Mouse (Mus musculus): ENCODE measurements around the gene Praf2.

DNA sequence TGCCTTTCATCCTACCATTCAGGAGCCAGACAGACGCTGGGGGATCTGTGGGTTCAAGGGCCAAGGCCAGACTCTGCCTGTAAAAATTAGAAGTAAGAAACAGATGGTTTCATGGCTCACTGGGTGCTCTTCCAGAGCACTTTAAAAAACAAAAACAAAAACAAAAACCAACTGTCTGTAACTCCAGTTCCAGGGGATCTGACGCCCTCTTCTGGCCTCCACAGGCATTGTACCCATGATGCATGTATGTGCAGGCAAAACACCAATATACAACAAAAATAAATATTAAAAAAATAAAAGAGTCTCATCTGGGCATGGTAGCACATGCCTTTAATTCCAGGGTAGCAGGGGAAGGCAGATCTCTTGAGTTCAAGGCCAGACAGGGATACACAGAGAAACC lies 44.5 kb downstream of the Praf2 start:
- TF ChIP-seq CTCF (IDR thresholded peaks at IDR 0.05) (peak; percentile 62), EP300 (IDR thresholded peaks at IDR 0.05; ENCODE audit: insufficient read depth, low read depth, low read length) (no peak)

All from heart, adult 2 months (tissue).